Mouse (Mus musculus): ENCODE measurements around the gene Gm12355. TPM values are rescaled to one million over a fixed set of nuclear protein-coding genes. Genes with fewer than 3 reads are reported as not detected.
"Not testable (repeated sequence)": the region's sequence is repeated elsewhere in the genome, so short reads cannot be mapped to it uniquely, and the experiment has no call there.

The Gm12355 gene
- polyA plus RNA-seq, 1 experiment from 2014 or later, result 0.18 TPM

DNA sequence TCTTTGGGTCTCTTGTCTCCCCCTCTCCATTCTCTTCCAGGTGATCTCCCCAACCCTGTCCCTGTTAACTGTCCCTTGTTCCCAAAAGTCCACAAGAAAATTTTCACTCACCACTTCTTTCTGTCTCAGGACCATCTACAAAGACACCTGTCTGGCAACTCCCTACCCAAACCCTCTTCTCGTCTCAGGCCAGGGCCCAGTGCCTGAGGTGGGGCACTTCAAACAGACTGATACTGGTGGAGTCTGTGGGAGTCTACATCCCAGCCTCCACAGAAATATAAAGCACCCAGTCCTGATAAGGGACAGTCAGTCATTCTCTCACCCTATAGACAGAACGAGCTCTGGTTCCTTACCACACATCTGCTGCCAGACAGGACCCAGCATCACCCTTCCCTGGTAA lies 21.0 kb upstream of the Gm12355 start, which contains the start of gene Gsdma2:
Gsdma2 (plus strand) TSS at position 301 of the 400 bp plus-strand sequence.
- 72% methylated on average over 2 of the region's 2 CpGs for WGBS

DNA sequence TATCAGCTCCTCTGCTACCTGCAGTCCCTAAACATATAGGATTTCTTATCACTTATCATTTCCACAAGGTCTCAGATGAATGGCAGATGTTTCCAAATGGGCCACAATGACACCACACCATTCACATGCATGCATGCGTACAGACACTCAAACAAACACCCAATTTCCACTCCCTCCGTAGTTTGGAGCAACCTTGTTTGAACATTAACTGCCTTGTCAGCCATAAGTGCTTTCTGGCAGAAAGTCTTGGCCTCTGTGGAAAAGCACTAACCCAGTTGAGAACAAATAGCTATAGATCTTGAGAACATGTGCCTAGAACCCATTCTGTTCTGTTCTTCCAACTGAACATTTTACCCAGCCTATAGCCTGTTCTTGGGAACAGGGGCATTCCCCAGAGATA lies 20.5 kb upstream of the Gm12355 start:
- H3K27me3 ChIP-seq (ENCODE audit: control insufficient read depth, insufficient read depth, low read depth, low read length), result no peaks in the 10 kb centered on the region; the same call in 1 of the 2 replicates
- no peaks in the 10 kb centered on the region for H3K36me3 ChIP-seq (ENCODE audit: control insufficient read depth, insufficient read depth, low read length)
- no peaks in the 10 kb centered on the region for H3K9me3 ChIP-seq (replicated peaks; ENCODE audit: control insufficient read depth, low read length, poor library complexity, severe bottlenecking)
- H3K4me2 ChIP-seq (ENCODE audit: low read length), result no peak overlapping the region
- H3K4me1 ChIP-seq (ENCODE audit: control insufficient read depth, insufficient read depth, low read length), result no peaks in the 10 kb centered on the region
- H3K27ac ChIP-seq (ENCODE audit: low read length), result no peak overlapping the region
- no peak overlapping the region for H3K9ac ChIP-seq (ENCODE audit: low read depth, low read length)
- WGBS, result 93% methylated on average over 2 of the region's 2 CpGs
- H3K4me3 ChIP-seq (ENCODE audit: low read depth, low read length), result no peak overlapping the region
- ATAC-seq, result no peak

More for the DNA sequence above, 21.0 kb upstream of the Gm12355 start, which contains the start of gene Gsdma2:
- Histone ChIP-seq H3K4me2 (ENCODE audit: low read length) (no peak within 1 kb of the TSS), H3K4me3 (ENCODE audit: low read depth, low read length) (no peak within 1 kb of the TSS), H3K36me3 (ENCODE audit: control insufficient read depth, insufficient read depth, low read length) (no peaks in the 10 kb centered on the region), H3K27ac (ENCODE audit: low read length) (no peak within 1 kb of the TSS), H3K9ac (ENCODE audit: low read depth, low read length) (no peak within 1 kb of the TSS), H3K9me3 (replicated peaks; ENCODE audit: control insufficient read depth, low read length, poor library complexity, severe bottlenecking) (no peaks in the 10 kb centered on the region), H3K27me3 (ENCODE audit: control insufficient read depth, insufficient read depth, low read depth, low read length) (no peaks in the 10 kb centered on the region; the same call in 1 of the 2 replicates), H3K4me1 (ENCODE audit: control insufficient read depth, insufficient read depth, low read length) (no peaks in the 10 kb centered on the region)
- no peak for ATAC-seq

DNA sequence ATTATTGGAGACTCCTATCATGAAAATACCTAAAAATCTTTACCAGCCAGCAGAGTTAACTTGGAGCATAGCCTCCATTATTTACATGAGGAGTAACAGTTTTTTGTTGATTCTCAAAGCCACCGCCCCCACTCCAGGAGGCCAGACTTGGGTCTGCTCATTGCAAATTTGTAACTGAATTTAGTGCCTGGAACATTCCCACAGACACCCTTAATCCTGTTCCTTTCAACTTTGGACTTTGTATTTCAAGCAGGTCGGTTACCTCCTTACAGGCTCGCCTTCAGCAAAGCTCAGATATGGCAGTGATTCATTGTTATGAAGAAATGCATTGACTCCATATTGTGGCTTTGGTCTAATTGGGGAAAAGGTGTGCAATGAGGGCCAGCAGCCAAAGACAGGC lies 19.3 kb upstream of the Gm12355 start:
- 83% methylated on average over 3 of the region's 3 CpGs for WGBS
- no peak overlapping the region for H3K4me3 ChIP-seq (ENCODE audit: low read depth, low read length)
- H3K9me3 ChIP-seq (replicated peaks; ENCODE audit: control insufficient read depth, low read length, poor library complexity, severe bottlenecking), result no peaks in the 10 kb centered on the region
- no peak overlapping the region for H3K9ac ChIP-seq (ENCODE audit: low read depth, low read length)
- ATAC-seq, result no peak
- no peaks in the 10 kb centered on the region for H3K4me1 ChIP-seq (ENCODE audit: control insufficient read depth, insufficient read depth, low read length)
- H3K27ac ChIP-seq (ENCODE audit: low read length), result no peak overlapping the region
- no peak overlapping the region for H3K4me2 ChIP-seq (ENCODE audit: low read length)
- no peaks in the 10 kb centered on the region for H3K36me3 ChIP-seq (ENCODE audit: control insufficient read depth, insufficient read depth, low read length)
- no peaks in the 10 kb centered on the region; the same call in 1 of the 2 replicates for H3K27me3 ChIP-seq (ENCODE audit: control insufficient read depth, insufficient read depth, low read depth, low read length)

DNA sequence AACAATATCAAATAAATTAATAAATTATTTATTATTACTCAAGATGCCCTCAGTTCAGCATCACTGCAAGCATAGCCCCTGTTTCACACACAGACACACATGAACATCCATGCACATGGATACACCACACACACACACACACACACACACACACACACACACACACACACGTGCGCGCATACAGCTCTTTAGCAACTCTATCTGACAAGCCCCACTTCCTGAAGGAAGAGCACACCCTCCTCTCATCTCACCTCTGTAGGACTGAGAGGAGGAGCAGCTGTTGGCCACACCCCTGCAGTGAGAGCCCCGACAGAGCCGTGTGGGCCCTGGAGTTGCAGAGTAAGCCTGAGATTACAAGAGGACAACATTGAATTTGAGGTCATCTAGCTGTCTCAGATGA lies 14.6 kb upstream of the Gm12355 start:
- no peaks in the 10 kb centered on the region; the same call in 1 of the 2 replicates for H3K27me3 ChIP-seq (ENCODE audit: control insufficient read depth, insufficient read depth, low read depth, low read length)
- H3K36me3 ChIP-seq (ENCODE audit: control insufficient read depth, insufficient read depth, low read length), result no peaks in the 10 kb centered on the region
- H3K4me1 ChIP-seq (ENCODE audit: control insufficient read depth, insufficient read depth, low read length), result no peaks in the 10 kb centered on the region
- no peak overlapping the region for H3K4me3 ChIP-seq (ENCODE audit: low read depth, low read length)
- H3K27ac ChIP-seq (ENCODE audit: low read length), result no peak overlapping the region
- ATAC-seq, result no peak
- WGBS, result 68% methylated on average over 5 of the region's 5 CpGs
- H3K9me3 ChIP-seq (replicated peaks; ENCODE audit: control insufficient read depth, low read length, poor library complexity, severe bottlenecking), result no peaks in the 10 kb centered on the region
- H3K4me2 ChIP-seq (ENCODE audit: low read length), result no peak overlapping the region
- no peak overlapping the region for H3K9ac ChIP-seq (ENCODE audit: low read depth, low read length)

DNA sequence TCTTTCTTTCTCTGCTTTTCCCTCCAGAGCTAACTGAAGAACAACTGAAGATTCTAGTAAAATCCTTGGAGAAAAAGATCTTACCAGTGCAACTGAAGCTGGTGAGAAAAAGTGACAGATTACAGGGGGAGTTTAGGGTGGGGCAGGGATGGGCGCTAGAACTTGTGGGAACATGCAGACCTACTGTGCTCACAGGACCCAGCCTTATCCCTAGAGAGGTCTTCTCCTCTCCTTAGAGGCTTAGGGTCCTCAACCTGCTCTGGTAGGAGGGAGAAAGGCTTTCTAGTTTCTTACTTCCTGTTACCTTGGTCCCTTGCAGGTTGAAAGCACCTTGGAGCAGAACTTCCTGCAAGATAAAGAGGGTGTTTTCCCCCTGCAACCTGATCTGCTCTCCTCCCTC lies 12.0 kb upstream of the Gm12355 start:
- Histone ChIP-seq H3K4me3 (ENCODE audit: low read depth, low read length) (no peak overlapping the region), H3K36me3 (ENCODE audit: control insufficient read depth, insufficient read depth, low read length) (no peaks in the 10 kb centered on the region), H3K27ac (ENCODE audit: low read length) (no peak overlapping the region), H3K9ac (ENCODE audit: low read depth, low read length) (no peak overlapping the region), H3K9me3 (replicated peaks; ENCODE audit: control insufficient read depth, low read length, poor library complexity, severe bottlenecking) (no peaks in the 10 kb centered on the region), H3K4me2 (ENCODE audit: low read length) (no peak overlapping the region), H3K27me3 (ENCODE audit: control insufficient read depth, insufficient read depth, low read depth, low read length) (no peaks in the 10 kb centered on the region; the same call in 1 of the 2 replicates), H3K4me1 (ENCODE audit: control insufficient read depth, insufficient read depth, low read length) (no peaks in the 10 kb centered on the region)
- WGBS, result 60% methylated on average over 1 of the region's 1 CpGs
- no peak for ATAC-seq

DNA sequence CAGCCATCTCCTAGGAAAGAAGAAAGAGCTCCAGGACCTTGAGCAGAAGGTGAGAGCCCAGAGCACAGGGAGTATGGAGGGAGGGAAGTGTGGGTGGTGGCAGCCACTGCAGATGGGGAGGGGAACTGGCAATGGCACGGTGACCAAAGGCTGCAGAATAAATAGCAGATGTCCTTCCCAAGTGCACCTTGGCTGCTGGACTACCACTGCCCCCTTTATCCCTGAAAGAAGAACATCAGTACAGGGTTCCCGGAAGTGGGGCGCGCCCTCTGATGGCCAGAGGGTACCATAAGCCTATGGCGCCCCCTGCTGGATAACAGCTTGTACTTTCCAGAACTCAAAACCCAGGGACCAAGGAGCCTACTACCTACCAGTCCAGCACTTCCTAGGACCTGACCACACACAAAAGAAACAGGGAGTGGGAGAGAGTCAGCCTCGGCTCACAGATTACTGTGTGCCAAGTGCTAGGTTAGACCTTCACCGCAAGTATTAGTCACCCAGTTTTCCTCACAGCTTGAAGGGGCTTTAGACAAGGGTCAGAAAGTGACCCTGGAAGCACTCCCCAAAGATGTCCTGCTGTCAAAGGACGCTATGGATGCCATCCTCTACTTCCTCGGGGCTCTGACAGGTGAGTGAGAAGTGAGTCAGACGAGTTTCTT lies 10.0 kb upstream of the Gm12355 start:
- not testable (repeated sequence) for H3K36me3 ChIP-seq (ENCODE audit: control insufficient read depth, insufficient read depth, low read length); H3K9me3 ChIP-seq (replicated peaks; ENCODE audit: control insufficient read depth, low read length, poor library complexity, severe bottlenecking); H3K27ac ChIP-seq (ENCODE audit: low read length); H3K4me2 ChIP-seq (ENCODE audit: low read length); H3K4me1 ChIP-seq (ENCODE audit: control insufficient read depth, insufficient read depth, low read length); H3K4me3 ChIP-seq (ENCODE audit: low read depth, low read length); H3K27me3 ChIP-seq (ENCODE audit: control insufficient read depth, insufficient read depth, low read depth, low read length); ATAC-seq; H3K9ac ChIP-seq (ENCODE audit: low read depth, low read length)
- 33% methylated on average over 10 of the region's 10 CpGs for WGBS

DNA sequence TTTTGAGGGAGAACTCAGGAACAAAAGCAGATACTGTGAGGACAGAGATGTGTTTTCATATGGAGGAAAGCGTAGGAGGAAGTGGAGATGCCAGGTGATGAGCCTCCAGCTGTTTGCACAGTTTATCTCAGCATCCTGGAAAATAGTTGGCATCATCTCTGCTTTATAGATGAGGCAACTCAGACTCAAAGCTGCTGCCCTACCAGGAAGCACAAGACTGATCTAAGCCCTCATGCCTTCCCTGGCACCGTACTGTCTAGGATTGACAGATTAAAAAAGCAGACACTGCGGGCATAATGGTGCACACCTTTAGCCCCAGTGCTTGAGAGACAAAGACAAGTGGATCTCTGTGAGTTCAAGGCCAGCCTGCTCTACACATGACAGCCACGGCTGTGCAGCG lies 5.2 kb upstream of the Gm12355 start:
- H3K27ac ChIP-seq (ENCODE audit: low read length), result no peak overlapping the region
- 87% methylated on average over 5 of the region's 5 CpGs for WGBS
- H3K4me3 ChIP-seq (ENCODE audit: low read depth, low read length), result no peak overlapping the region
- no peak overlapping the region for H3K9ac ChIP-seq (ENCODE audit: low read depth, low read length)
- no peak for ATAC-seq
- H3K4me1 ChIP-seq (ENCODE audit: control insufficient read depth, insufficient read depth, low read length), result no peaks in the 10 kb centered on the region
- H3K36me3 ChIP-seq (ENCODE audit: control insufficient read depth, insufficient read depth, low read length), result no peaks in the 10 kb centered on the region
- no peaks in the 10 kb centered on the region for H3K9me3 ChIP-seq (replicated peaks; ENCODE audit: control insufficient read depth, low read length, poor library complexity, severe bottlenecking)
- no peak overlapping the region for H3K4me2 ChIP-seq (ENCODE audit: low read length)
- peaks cover 2% of the 10 kb centered on the region; the same call in 1 of the 2 replicates for H3K27me3 ChIP-seq (ENCODE audit: control insufficient read depth, insufficient read depth, low read depth, low read length)

DNA sequence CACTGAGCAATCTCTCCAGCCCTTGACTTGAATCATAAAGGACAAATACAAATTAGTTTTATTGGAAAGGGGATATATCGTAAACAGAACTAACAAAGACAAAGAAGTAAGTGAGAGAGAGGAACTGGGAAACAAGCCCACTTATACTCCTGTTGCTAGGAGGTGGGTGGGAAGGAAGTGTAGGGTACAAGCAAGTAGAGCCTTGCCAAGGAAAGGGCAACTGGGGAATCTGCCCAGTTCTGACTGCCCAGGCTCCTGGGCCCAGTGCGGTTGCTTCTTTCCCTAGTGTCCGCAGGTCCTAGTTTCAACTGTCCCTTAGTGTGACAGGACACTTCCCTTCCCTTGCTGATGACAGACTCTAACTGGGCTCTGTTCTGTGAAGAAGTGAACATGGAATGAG lies 3.2 kb upstream of the Gm12355 start:
- WGBS, result 90% methylated on average over 3 of the region's 3 CpGs
- ATAC-seq, result no peak
- no peaks in the 10 kb centered on the region for H3K36me3 ChIP-seq (ENCODE audit: control insufficient read depth, insufficient read depth, low read length)
- H3K27ac ChIP-seq (ENCODE audit: low read length), result no peak overlapping the region
- no peak overlapping the region for H3K4me3 ChIP-seq (ENCODE audit: low read depth, low read length)
- no peak overlapping the region for H3K9ac ChIP-seq (ENCODE audit: low read depth, low read length)
- H3K27me3 ChIP-seq (ENCODE audit: control insufficient read depth, insufficient read depth, low read depth, low read length), result peaks cover 2% of the 10 kb centered on the region; the same call in 1 of the 2 replicates
- no peak overlapping the region for H3K4me2 ChIP-seq (ENCODE audit: low read length)
- H3K4me1 ChIP-seq (ENCODE audit: control insufficient read depth, insufficient read depth, low read length), result no peaks in the 10 kb centered on the region
- H3K9me3 ChIP-seq (replicated peaks; ENCODE audit: control insufficient read depth, low read length, poor library complexity, severe bottlenecking), result no peaks in the 10 kb centered on the region

DNA sequence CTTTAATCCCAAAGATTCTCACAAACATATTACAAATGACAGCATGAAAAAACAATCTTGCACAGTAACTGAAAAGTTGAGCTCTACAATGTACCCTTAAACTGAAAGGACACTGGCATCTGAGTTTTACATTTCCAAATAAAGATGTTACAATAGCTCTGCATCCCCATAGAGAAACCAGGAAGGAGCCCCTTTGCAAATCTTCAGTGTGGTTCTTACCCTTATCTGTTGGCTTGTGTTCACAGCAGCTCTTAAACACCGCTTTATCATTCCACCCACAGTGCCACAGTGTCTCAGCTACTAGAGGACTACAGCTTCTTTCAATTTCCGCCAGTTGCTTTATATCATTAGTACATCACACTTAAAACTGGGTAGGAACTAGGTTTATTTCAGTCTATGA lies 1.1 kb downstream of the Gm12355 start:
- H3K27ac ChIP-seq (ENCODE audit: low read length); H3K27me3 ChIP-seq (ENCODE audit: control insufficient read depth, insufficient read depth, low read depth, low read length); H3K4me3 ChIP-seq (ENCODE audit: low read depth, low read length); ATAC-seq; H3K36me3 ChIP-seq (ENCODE audit: control insufficient read depth, insufficient read depth, low read length); H3K9me3 ChIP-seq (replicated peaks; ENCODE audit: control insufficient read depth, low read length, poor library complexity, severe bottlenecking); H3K9ac ChIP-seq (ENCODE audit: low read depth, low read length); H3K4me1 ChIP-seq (ENCODE audit: control insufficient read depth, insufficient read depth, low read length); H3K4me2 ChIP-seq (ENCODE audit: low read length): not testable (repeated sequence)
- 82% methylated on average over 2 of the region's 2 CpGs for WGBS

All from midbrain, embryonic 16.5 days (tissue).